Mouse (Mus musculus): Measurements from ENCODE around the gene Lhx1. TPM values are rescaled to one million over a fixed set of nuclear protein-coding genes. Genes with fewer than 3 reads are reported as not detected.

The Lhx1 gene
- total RNA-seq, 1 experiment: 0.09 TPM

DNA sequence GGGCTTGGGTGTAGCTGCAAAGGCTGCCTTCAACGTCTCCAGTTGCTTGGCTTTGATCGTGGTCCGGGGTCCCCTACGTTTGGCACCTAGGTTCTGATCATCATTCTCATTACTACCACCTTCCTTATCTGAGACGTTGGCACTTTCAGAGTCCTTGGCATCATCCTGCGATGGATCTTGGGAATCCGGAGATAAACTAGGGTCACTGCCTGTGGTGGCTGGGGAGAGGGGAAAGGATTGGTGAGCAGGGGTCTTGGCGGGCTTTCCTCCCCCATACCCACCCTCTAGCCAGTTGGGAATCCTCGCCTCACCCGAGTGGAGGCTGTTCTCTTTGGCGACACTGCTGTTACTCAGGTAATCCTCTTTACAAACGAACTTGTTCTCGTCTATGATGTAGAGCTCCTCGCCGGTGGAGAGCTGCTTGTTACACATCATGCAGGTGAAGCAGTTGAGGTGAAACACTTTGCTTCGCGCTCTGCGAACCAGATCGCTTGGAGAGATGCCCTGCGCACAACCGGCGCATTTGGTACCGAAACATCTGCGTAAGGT lies 3.5 kb downstream of the Lhx1 start:
- H3K9me3 ChIP-seq (ENCODE audit: control insufficient read depth, insufficient read depth, low read depth, low read length): no peaks in the 10 kb centered on the region
- TF ChIP-seq HCFC1 (IDR thresholded peaks at IDR 0.05; ENCODE audit: borderline replicate concordance, insufficient read depth, low read length) (no peak), MAFK (IDR thresholded peaks at IDR 0.05; ENCODE audit: insufficient read depth, low read depth, low read length) (no peak), ZC3H11A (IDR thresholded peaks at IDR 0.05; ENCODE audit: borderline replicate concordance, low read depth, low read length) (no peak), ZNF384 (IDR thresholded peaks at IDR 0.05; ENCODE audit: low read depth, low read length) (no peak), CHD2 (IDR thresholded peaks at IDR 0.05; ENCODE audit: low read depth, low read length) (no peak)
- DNase-seq (ENCODE audit: low read depth, low spot score): no peak
- no peak overlapping the region for H3K4me3 ChIP-seq (ENCODE audit: insufficient read depth in 1 of 2, low read depth in 1 of 2, low read length in 2 of 2, poor library complexity in 1 of 2, severe bottlenecking in 1 of 2)
- peaks cover 0 to 5% of the 10 kb centered on the region in 2 experiments; a peak in 1 of 4 replicates for H3K4me1 ChIP-seq (ENCODE audit: control insufficient read depth in 2 of 2, insufficient read depth in 2 of 2, low read length in 2 of 2, poor library complexity in 1 of 2)
- no peak overlapping the region for H3K27ac ChIP-seq (ENCODE audit: insufficient read depth, low read depth, low read length, poor library complexity, severe bottlenecking)
- no peak overlapping the region for H3K9ac ChIP-seq (ENCODE audit: insufficient read depth, low read depth, low read length, poor library complexity, severe bottlenecking)
- in situ Hi-C loops (cut with MboI; ENCODE audit: low sequenced_read_pairs in 2 of 2, unreplicated experiment in 2 of 2): loop anchor here (5.0 to 10.0 kb wide), 3 partner anchors 113 to 1315 kb away; partner anchors contain the start of gene Hnf1b (in 2 of the 2)
- no peaks in the 10 kb centered on the region for H3K36me3 ChIP-seq (ENCODE audit: control insufficient read depth, insufficient read depth, low read length, poor library complexity, severe bottlenecking)

DNA sequence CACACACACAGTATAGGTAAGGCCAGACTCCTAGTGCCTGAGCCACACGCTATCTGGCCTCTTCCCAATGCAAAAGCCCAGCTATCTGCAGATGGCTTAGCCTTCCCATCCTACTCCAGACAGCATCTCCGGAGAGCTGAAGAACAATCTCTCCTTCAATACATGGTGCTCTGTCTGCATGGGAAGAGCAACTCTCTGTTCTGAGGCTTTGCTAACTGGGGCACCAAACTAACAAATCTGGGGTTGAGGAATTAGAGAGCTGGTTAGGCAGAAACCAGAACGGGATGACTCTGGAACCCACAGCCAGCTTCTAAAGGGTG lies 4.3 kb downstream of the Lhx1 start:
- H3K9me3 ChIP-seq (ENCODE audit: control insufficient read depth, insufficient read depth, low read depth, low read length): no peaks in the 10 kb centered on the region
- no peak overlapping the region for H3K9ac ChIP-seq (ENCODE audit: insufficient read depth, low read depth, low read length, poor library complexity, severe bottlenecking)
- H3K4me3 ChIP-seq (ENCODE audit: insufficient read depth in 1 of 2, low read depth in 1 of 2, low read length in 2 of 2, poor library complexity in 1 of 2, severe bottlenecking in 1 of 2): no peak overlapping the region
- no peak for TF ChIP-seq HCFC1 (IDR thresholded peaks at IDR 0.05; ENCODE audit: borderline replicate concordance, insufficient read depth, low read length)
- no peak for TF ChIP-seq MAFK (IDR thresholded peaks at IDR 0.05; ENCODE audit: insufficient read depth, low read depth, low read length)
- no peak for TF ChIP-seq ZNF384 (IDR thresholded peaks at IDR 0.05; ENCODE audit: low read depth, low read length)
- TF ChIP-seq ZC3H11A (IDR thresholded peaks at IDR 0.05; ENCODE audit: borderline replicate concordance, low read depth, low read length): no peak
- no peak for TF ChIP-seq CHD2 (IDR thresholded peaks at IDR 0.05; ENCODE audit: low read depth, low read length)
- H3K36me3 ChIP-seq (ENCODE audit: control insufficient read depth, insufficient read depth, low read length, poor library complexity, severe bottlenecking): no peaks in the 10 kb centered on the region
- in situ Hi-C loops (cut with MboI; ENCODE audit: low sequenced_read_pairs in 2 of 2, unreplicated experiment in 2 of 2): loop anchor here (5.0 to 10.0 kb wide), 3 partner anchors 114 to 1316 kb away; partner anchors contain the start of gene Hnf1b (in 2 of the 2)
- no peak overlapping the region for H3K27ac ChIP-seq (ENCODE audit: insufficient read depth, low read depth, low read length, poor library complexity, severe bottlenecking)
- DNase-seq (ENCODE audit: low read depth, low spot score): no peak
- peaks cover 0 to 5% of the 10 kb centered on the region in 2 experiments; a peak in 1 of 4 replicates for H3K4me1 ChIP-seq (ENCODE audit: control insufficient read depth in 2 of 2, insufficient read depth in 2 of 2, low read length in 2 of 2, poor library complexity in 1 of 2)

DNA sequence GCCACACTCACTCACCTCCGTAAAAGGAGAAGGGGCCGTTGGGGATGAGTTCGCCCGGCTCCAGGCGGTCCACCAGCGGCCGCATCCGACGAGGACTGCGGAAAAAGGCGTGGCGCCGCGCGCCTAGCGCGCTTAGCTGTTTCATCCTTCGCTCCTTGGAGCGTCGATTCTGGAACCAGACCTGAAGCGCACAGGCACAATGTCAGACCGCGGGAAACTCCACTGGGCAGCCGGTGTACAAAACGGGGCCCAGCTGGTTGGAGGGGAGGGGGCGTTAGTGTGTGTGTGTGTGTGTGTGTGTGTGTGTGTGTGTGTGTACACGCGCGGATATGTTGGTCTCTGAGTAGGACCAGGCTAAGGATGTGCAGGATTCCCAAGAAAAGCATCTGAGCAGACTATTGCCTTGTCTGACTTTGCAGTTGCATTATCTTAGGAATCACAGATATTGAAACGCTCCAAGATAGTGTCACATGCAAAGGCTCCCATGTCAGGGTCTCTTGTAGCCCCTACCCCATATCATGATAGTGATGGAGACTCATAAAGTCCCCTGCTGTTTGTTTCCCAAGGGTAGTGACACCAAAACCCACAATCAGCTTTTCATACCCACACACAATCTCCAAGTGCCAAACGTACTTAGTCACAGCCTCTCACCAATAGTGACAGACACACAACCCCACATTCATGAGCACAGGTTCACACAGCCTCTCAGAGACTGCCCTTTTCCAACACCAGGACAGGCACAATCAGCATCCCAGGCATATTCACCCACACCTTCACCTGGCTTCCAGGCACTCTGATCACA lies 4.9 kb downstream of the Lhx1 start:
- no peak for DNase-seq (ENCODE audit: low read depth, low spot score)
- no peak for TF ChIP-seq MAFK (IDR thresholded peaks at IDR 0.05; ENCODE audit: insufficient read depth, low read depth, low read length)
- TF ChIP-seq HCFC1 (IDR thresholded peaks at IDR 0.05; ENCODE audit: borderline replicate concordance, insufficient read depth, low read length): no peak
- no peak for TF ChIP-seq ZNF384 (IDR thresholded peaks at IDR 0.05; ENCODE audit: low read depth, low read length)
- no peak for TF ChIP-seq ZC3H11A (IDR thresholded peaks at IDR 0.05; ENCODE audit: borderline replicate concordance, low read depth, low read length)
- no peak for TF ChIP-seq CHD2 (IDR thresholded peaks at IDR 0.05; ENCODE audit: low read depth, low read length)
- in situ Hi-C loops (cut with MboI; ENCODE audit: low sequenced_read_pairs in 2 of 2, unreplicated experiment in 2 of 2): loop anchor here (5.0 to 10.0 kb wide), 3 partner anchors 114 to 1317 kb away; partner anchors contain the start of gene Hnf1b (in 2 of the 2)

DNA sequence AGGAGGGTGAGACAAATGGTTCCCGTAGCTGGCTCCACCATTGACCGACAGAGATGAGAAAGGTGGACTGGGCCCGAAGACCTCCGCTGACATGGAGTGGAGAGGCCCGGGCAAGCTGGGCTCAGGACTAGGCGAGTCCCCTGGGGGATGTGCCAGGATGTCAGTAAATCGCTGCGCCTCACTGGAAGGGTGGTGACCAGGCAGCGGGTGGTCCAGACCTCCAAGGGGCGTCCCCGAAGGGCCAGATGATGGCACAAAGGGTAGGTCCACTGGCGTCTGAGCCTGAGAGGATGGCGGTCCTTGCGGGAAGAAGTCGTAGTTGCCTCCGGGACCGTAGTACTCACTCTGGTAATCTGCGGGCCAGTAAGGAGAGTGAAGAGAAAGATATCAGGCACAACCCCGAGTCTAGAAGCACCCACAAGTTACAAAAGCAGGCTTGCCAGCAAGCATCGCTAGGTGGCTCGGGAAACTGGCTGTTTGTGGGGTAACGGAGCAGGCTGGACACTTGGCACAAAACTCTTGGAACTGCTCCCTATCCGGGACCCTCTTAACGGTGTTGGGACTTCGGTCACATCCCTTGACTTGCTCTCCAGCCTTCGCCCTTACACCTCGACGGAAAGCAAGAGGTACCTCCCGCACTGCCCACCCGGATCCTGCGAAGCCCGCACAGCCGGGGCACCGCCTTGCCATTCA lies 5.6 kb downstream of the Lhx1 start:
- no peak for DNase-seq (ENCODE audit: low read depth, low spot score)
- in situ Hi-C loops (cut with MboI; ENCODE audit: low sequenced_read_pairs in 2 of 2, unreplicated experiment in 2 of 2): loop anchor here (5.0 to 10.0 kb wide), 3 partner anchors 115 to 1318 kb away; partner anchors contain the start of gene Hnf1b (in 2 of the 2)
- Histone ChIP-seq H3K4me3 (ENCODE audit: insufficient read depth in 1 of 2, low read depth in 1 of 2, low read length in 2 of 2, poor library complexity in 1 of 2, severe bottlenecking in 1 of 2) (peak overlapping the region in 1 of 2 experiments; percentile 13; a peak in 2 of 4 replicates), H3K9me3 (ENCODE audit: control insufficient read depth, insufficient read depth, low read depth, low read length) (no peaks in the 10 kb centered on the region), H3K4me1 (ENCODE audit: control insufficient read depth in 2 of 2, insufficient read depth in 2 of 2, low read length in 2 of 2, poor library complexity in 1 of 2) (peaks cover 0 to 5% of the 10 kb centered on the region in 2 experiments; a peak in 1 of 4 replicates), H3K36me3 (ENCODE audit: control insufficient read depth, insufficient read depth, low read length, poor library complexity, severe bottlenecking) (no peaks in the 10 kb centered on the region), H3K27ac (ENCODE audit: insufficient read depth, low read depth, low read length, poor library complexity, severe bottlenecking) (no peak overlapping the region), H3K9ac (ENCODE audit: insufficient read depth, low read depth, low read length, poor library complexity, severe bottlenecking) (no peak overlapping the region)
- TF ChIP-seq ZC3H11A (IDR thresholded peaks at IDR 0.05; ENCODE audit: borderline replicate concordance, low read depth, low read length): no peak
- no peak for TF ChIP-seq HCFC1 (IDR thresholded peaks at IDR 0.05; ENCODE audit: borderline replicate concordance, insufficient read depth, low read length)
- no peak for TF ChIP-seq CHD2 (IDR thresholded peaks at IDR 0.05; ENCODE audit: low read depth, low read length)
- TF ChIP-seq ZNF384 (IDR thresholded peaks at IDR 0.05; ENCODE audit: low read depth, low read length): no peak

More for the DNA sequence above, 4.9 kb downstream of the Lhx1 start:
- Histone ChIP-seq H3K9ac (ENCODE audit: insufficient read depth, low read depth, low read length, poor library complexity, severe bottlenecking) (no peak overlapping the region), H3K4me1 (ENCODE audit: control insufficient read depth in 2 of 2, insufficient read depth in 2 of 2, low read length in 2 of 2, poor library complexity in 1 of 2) (peaks cover 0 to 5% of the 10 kb centered on the region in 2 experiments; a peak in 1 of 4 replicates), H3K4me3 (ENCODE audit: insufficient read depth in 1 of 2, low read depth in 1 of 2, low read length in 2 of 2, poor library complexity in 1 of 2, severe bottlenecking in 1 of 2) (peak overlapping the region in 1 of 2 experiments; percentile 13; a peak in 2 of 4 replicates), H3K9me3 (ENCODE audit: control insufficient read depth, insufficient read depth, low read depth, low read length) (no peaks in the 10 kb centered on the region), H3K27ac (ENCODE audit: insufficient read depth, low read depth, low read length, poor library complexity, severe bottlenecking) (no peak overlapping the region), H3K36me3 (ENCODE audit: control insufficient read depth, insufficient read depth, low read length, poor library complexity, severe bottlenecking) (no peaks in the 10 kb centered on the region)
